Mouse (Mus musculus) heart, embryonic 14.5 days (tissue): ENCODE measurements around the gene Slc15a5. TPM values are rescaled to one million over a fixed set of nuclear protein-coding genes. Genes with fewer than 3 reads are reported as not detected.

Experiments
- ATAC-seq: fragments of 200-750 bp; cut with Nextera tagmentation; 2 replicates; pipeline ENCODE4 v1.8.0; 2017; ENCODE audit warnings: low read depth, moderate TSS enrichment; ENCODE audit not compliant: insufficient number of reproducible peaks, insufficient read depth, low FRiP score
- H3K27ac ChIP-seq, 2 experiments: fragments of 200-500 bp in 1 of 2; fragments of 300-500 bp in 1 of 2; sonication (generic) in 1 of 2; replicated peaks in 1 of 2; 2 replicates each; pipeline ENCODE4 v1.5.1; 2012 to 2014; ENCODE audit warnings: low read depth in 2 of 2, low read length in 2 of 2, control low read depth in 1 of 2, mild to moderate bottlenecking in 1 of 2, mixed read lengths in 1 of 2; ENCODE audit not compliant: control insufficient read depth in 1 of 2, insufficient read depth in 1 of 2
- H3K27me3 ChIP-seq: fragments of 300-500 bp; sonication (generic); 2 replicates; pipeline ENCODE4 v1.6.1; 2014; ENCODE audit warnings: mild to moderate bottlenecking, low read length, control low read depth; ENCODE audit not compliant: control insufficient read depth, insufficient read depth
- H3K36me3 ChIP-seq: fragments of 300-500 bp; sonication (generic); 2 replicates; pipeline ENCODE4 v1.6.1; 2014; ENCODE audit warnings: mild to moderate bottlenecking, control low read depth, low read length, mixed read lengths; ENCODE audit not compliant: control insufficient read depth, insufficient read depth
- H3K4me1 ChIP-seq, 2 experiments: fragments of 200-500 bp in 1 of 2; fragments of 300-500 bp in 1 of 2; sonication (generic) in 1 of 2; 2 replicates each; pipeline ENCODE4 v1.6.1; 2012 to 2014; ENCODE audit warnings: low read length in 2 of 2, control low read depth in 1 of 2, mixed read lengths in 1 of 2; ENCODE audit not compliant: control insufficient read depth in 2 of 2, insufficient read depth in 2 of 2
- H3K4me2 ChIP-seq: fragments of 300-500 bp; sonication (generic); 2 replicates; pipeline ENCODE4 v1.6.1; 2014; ENCODE audit warnings: mild to moderate bottlenecking, low read length
- H3K4me3 ChIP-seq, 2 experiments: fragments of 200-500 bp in 1 of 2; fragments of 300-500 bp in 1 of 2; sonication (generic) in 1 of 2; 2 replicates each; pipeline ENCODE4 v1.5.1; 2012 to 2014; ENCODE audit warnings: low read length in 2 of 2, mild to moderate bottlenecking in 2 of 2, control low read depth in 1 of 2, low read depth in 1 of 2, moderate library complexity in 1 of 2; ENCODE audit not compliant: control insufficient read depth in 1 of 2, insufficient read depth in 1 of 2
- H3K9ac ChIP-seq: fragments of 300-500 bp; sonication (generic); 2 replicates; pipeline ENCODE4 v1.6.1; 2014; ENCODE audit warnings: mild to moderate bottlenecking, low read length
- H3K9me3 ChIP-seq: fragments of 300-500 bp; sonication (generic); 2 replicates; pipeline ENCODE4 v1.6.1; 2016; ENCODE audit warnings: low read length, control low read depth; ENCODE audit not compliant: control insufficient read depth
- whole genome bisulfite sequencing: fragments of 180-500 bp; shearing (Covaris S2); extraction: QIAGEN DNeasy Blood & Tissue Kit; methylation state at CpG from one replicate; pipeline ENCODE4 v1.1.7; 2014; 5-methylcytosine and 5-hydroxymethylcytosine counted together
- polyA plus RNA-seq: library from polyadenylated mRNA; unstranded; fragments of >200 nt; fragmentation: Nextera tagmentation; extraction: Ambion mirVana; gene quantifications from 2 replicates; pipeline ENCODE4 v1.2.1, GENCODE M21; 2014

The Slc15a5 gene
- polyA plus RNA-seq, 1 experiment from 2014 or later: 0.41 TPM

- Histone ChIP-seq H3K4me2 (no peak overlapping the region), H3K27me3 (no peaks in the 10 kb centered on the region), H3K9me3 (no peaks in the 10 kb centered on the region), H3K4me1 (peaks cover 6 to 9% of the 10 kb centered on the region in 2 experiments), H3K27ac (no peak overlapping the region), H3K9ac (no peak overlapping the region), H3K36me3 (no peaks in the 10 kb centered on the region), H3K4me3 (no peak overlapping the region)
- 84% methylated on average over 7 of the region's 7 CpGs for WGBS
- ATAC-seq: no peak
These were observed 143.9 kb downstream of the Slc15a5 start for GRCm38 (mm10) chr6:137935857-137936256.

DNA sequence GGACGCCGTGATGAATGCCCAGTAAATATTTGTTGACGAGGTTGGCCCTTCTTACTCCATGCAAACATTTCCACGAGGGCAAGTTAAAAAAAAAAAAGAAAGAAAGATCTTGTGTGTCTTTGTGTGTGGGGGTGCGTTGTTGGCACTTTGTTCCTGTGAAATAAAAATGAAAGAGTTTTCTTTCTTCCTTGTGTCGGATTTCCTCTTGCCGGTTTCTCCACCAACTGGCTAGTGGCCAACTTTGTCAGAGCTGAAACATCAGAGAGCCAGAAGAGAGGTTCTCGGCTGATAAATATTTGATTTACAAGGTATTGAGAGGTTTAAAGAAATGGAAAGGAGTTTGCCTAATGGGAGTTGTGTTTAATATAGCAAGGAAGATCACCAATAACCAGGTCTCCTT is 144.4 kb downstream of the Slc15a5 start:
- H3K27me3 ChIP-seq: no peaks in the 10 kb centered on the region
- peak overlapping the region; percentile 25; the same call in 1 of the 2 replicates for H3K4me2 ChIP-seq
- H3K9me3 ChIP-seq: no peaks in the 10 kb centered on the region
- no peak overlapping the region for H3K9ac ChIP-seq
- H3K36me3 ChIP-seq: no peaks in the 10 kb centered on the region
- 54% methylated on average over 8 of the region's 8 CpGs for WGBS
- H3K4me3 ChIP-seq: no peak overlapping the region
- no peak for ATAC-seq
- 0 out of 4 replicates have a peak overlapping the region, but pooled peaks of 1 of the 2 experiments have one; percentile 8 for H3K27ac ChIP-seq
- peaks cover 2 to 4% of the 10 kb centered on the region in 2 experiments for H3K4me1 ChIP-seq

GRCm38 (mm10) chr6:137934545-137935298 is 145.0 kb downstream of the Slc15a5 start:
- Histone ChIP-seq H3K27ac (0 out of 4 replicates have a peak overlapping the region, but pooled peaks of 1 of the 2 experiments have one; percentile 8), H3K9ac (no peak overlapping the region), H3K4me2 (peak overlapping the region; percentile 25; the same call in 1 of the 2 replicates), H3K27me3 (no peaks in the 10 kb centered on the region), H3K9me3 (no peaks in the 10 kb centered on the region), H3K4me3 (no peak overlapping the region), H3K4me1 (0 out of 4 replicates have a peak, but pooled peaks cover 0 to 3% of the 10 kb centered on the region in 2 experiments), H3K36me3 (no peaks in the 10 kb centered on the region)
- 59% methylated on average over 3 of the region's 3 CpGs for WGBS
- no peak for ATAC-seq

Other genes starting within 250 kb of the Slc15a5 start
- gene Mgst1, start 60.4 kb upstream of the Slc15a5 start, polyA plus RNA-seq: 133 and 151 TPM in 2 replicates